Mouse (Mus musculus) MEL (cell line): Measurements from ENCODE around the gene Zmiz1.

Experiments
- BHLHE40 ChIP-seq: IDR thresholded peaks from 2 replicates; pipeline ENCODE4 v1.6.1; 2012; ENCODE audit warnings: low read depth, mild to moderate bottlenecking, inconsistent platforms, low read length, improper control_type of control experiment, borderline replicate concordance
- CTCF ChIP-seq, 3 experiments: IDR thresholded peaks in 2 of 3; conservative IDR thresholded peaks in 1 of 3; 2 replicates each; pipeline ENCODE4 v1.5.1; 2011 to 2012; ENCODE audit warnings: low read length in 3 of 3, low read depth in 2 of 3, mild to moderate bottlenecking in 2 of 3, improper control_type of control experiment in 1 of 3, inconsistent platforms in 1 of 3, mixed read lengths in 1 of 3, moderate library complexity in 1 of 3; ENCODE audit not compliant: control insufficient read depth in 1 of 3, insufficient read depth in 1 of 3, poor library complexity in 1 of 3, severe bottlenecking in 1 of 3
- EP300 ChIP-seq, 2 experiments: IDR thresholded peaks; 2 replicates each; pipeline ENCODE4 v1.6.1; 2011; ENCODE audit warnings: improper control_type of control experiment in 2 of 2, low read length in 2 of 2, low read depth in 1 of 2, mild to moderate bottlenecking in 1 of 2
- MAFK ChIP-seq: IDR thresholded peaks from 2 replicates; pipeline ENCODE4 v1.6.1; 2011; ENCODE audit warnings: low read depth, mild to moderate bottlenecking, low read length, improper control_type of control experiment, borderline replicate concordance
- MAZ ChIP-seq: IDR thresholded peaks from 2 replicates; pipeline ENCODE4 v1.6.1; 2012; ENCODE audit warnings: low read depth, mild to moderate bottlenecking, inconsistent platforms, low read length, improper control_type of control experiment
- POLR2A ChIP-seq, 2 experiments: IDR thresholded peaks; 2 replicates each; pipeline ENCODE4 v1.6.1; 2011 to 2012; ENCODE audit warnings: low read length in 2 of 2, mild to moderate bottlenecking in 2 of 2, control low read depth in 1 of 2, improper control_type of control experiment in 1 of 2, low read depth in 1 of 2, moderate library complexity in 1 of 2; ENCODE audit not compliant: control insufficient read depth in 1 of 2, insufficient read depth in 1 of 2, poor library complexity in 1 of 2
- POLR2AphosphoS2 ChIP-seq: IDR thresholded peaks from 2 replicates; pipeline ENCODE4 v1.6.1; 2011; ENCODE audit warnings: low read length, improper control_type of control experiment
- SIN3A ChIP-seq: IDR thresholded peaks from 2 replicates; pipeline ENCODE4 v1.6.1; 2012; ENCODE audit warnings: low read length, improper control_type of control experiment, inconsistent platforms
- SMC3 ChIP-seq: IDR thresholded peaks from 2 replicates; pipeline ENCODE4 v1.6.1; 2011; ENCODE audit warnings: low read depth, low read length, improper control_type of control experiment
- TAL1 ChIP-seq: IDR thresholded peaks from 2 replicates; pipeline ENCODE4 v1.6.1; 2012; ENCODE audit warnings: mild to moderate bottlenecking, inconsistent platforms, low read length, moderate library complexity, mixed read lengths
- ZNF384 ChIP-seq: IDR thresholded peaks from 2 replicates; pipeline ENCODE4 v1.6.1; 2012; ENCODE audit warnings: low read depth, mild to moderate bottlenecking, inconsistent platforms, low read length, improper control_type of control experiment

- no peak for TF ChIP-seq MAFK
- TF ChIP-seq TAL1: no peak
- no peak for TF ChIP-seq SIN3A
- no peak for TF ChIP-seq BHLHE40
- TF ChIP-seq POLR2AphosphoS2: no peak
- TF ChIP-seq POLR2A (IDR thresholded peaks at IDR 0.05; ENCODE audit: control insufficient read depth in 1 of 2, insufficient read depth in 1 of 2, low read depth in 1 of 2, low read length in 2 of 2, poor library complexity in 1 of 2): no peak
- TF ChIP-seq CTCF (IDR thresholded peaks at IDR 0.05 in 2 of 3, conservative IDR thresholded peaks at IDR 0.05 in 1 of 3; ENCODE audit: control insufficient read depth in 1 of 3, insufficient read depth in 1 of 3, low read depth in 2 of 3, low read length in 3 of 3, poor library complexity in 1 of 3, severe bottlenecking in 1 of 3): no peak
- TF ChIP-seq ZNF384: no peak
- no peak for TF ChIP-seq MAZ
- no peak for TF ChIP-seq SMC3
- no peak for TF ChIP-seq EP300 (IDR thresholded peaks at IDR 0.05; ENCODE audit: low read depth in 1 of 2, low read length in 2 of 2)
Measured at GRCm38 (mm10) chr14:25588156-25588555, 129.2 kb downstream of the Zmiz1 start.
